Mouse (Mus musculus): ENCODE results near the gene Wwc1.

DNA sequence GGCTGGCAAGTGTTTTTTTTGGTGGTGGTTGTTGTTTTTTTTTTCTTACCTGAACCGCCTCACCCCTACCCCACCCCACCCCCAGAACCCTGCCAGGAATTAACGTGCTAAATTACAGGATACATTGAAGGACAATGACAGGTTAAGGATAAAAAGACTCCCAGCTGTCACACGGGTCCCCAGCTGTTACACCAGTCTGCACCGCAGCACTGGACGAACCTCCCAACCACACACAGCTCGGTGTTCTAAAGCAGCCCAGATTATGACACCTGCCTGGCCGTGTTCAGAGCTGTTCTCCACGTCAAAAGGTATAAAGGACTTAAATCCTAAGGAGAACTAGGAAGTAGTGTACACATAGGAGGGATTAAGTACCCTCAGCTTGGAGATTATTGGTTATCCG lies 88.0 kb downstream of the Wwc1 start:
- TF ChIP-seq CTCF (IDR thresholded peaks at IDR 0.05; ENCODE audit: extremely low read depth, insufficient read length, insufficient replicate concordance, low read depth, low read length) (no peak), POLR2A (IDR thresholded peaks at IDR 0.05; ENCODE audit: low read depth, low read length) (no peak)
